Mouse (Mus musculus) right cerebral cortex, postnatal 10 days (tissue): ENCODE results near the gene Fmod.
A peak's percentile ranks its signal among the peaks of the same experiment; 100 is the strongest.

Experiments used
- DNase-seq, 2 experiments: peaks; one replicate each; pipeline ENCODE4 v3.0.0; 2021; ENCODE audit warnings: low spot score in 2 of 2

The Fmod gene

GRCm38 (mm10) chr1:134075532-134075931, 38.5 kb downstream of the Fmod start:
- DNase-seq = no peak

DNA sequence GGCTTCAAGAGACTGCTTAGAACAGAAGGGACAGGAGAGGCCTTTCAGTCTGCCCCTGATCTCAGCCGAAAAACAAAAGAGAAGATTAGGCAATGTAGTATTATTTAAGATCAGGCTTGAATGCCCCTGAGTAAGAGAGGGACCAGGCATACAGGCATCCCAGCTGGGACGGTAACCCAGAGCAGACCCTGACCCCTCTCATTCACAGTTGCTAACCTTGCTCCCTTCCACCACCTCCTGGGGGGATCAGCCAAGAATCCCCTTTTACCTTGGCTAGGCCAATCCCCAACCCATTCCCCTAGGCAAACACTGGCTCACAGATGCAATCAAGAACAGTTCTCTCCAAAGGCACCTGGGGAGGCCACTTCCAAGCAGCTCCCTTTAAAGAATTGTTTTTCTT, 39.7 kb downstream of the Fmod start:
- DNase-seq = no peak

- DNase-seq = no peak
These were observed 40.5 kb downstream of the Fmod start for GRCm38 (mm10) chr1:134077389-134078060.

DNA sequence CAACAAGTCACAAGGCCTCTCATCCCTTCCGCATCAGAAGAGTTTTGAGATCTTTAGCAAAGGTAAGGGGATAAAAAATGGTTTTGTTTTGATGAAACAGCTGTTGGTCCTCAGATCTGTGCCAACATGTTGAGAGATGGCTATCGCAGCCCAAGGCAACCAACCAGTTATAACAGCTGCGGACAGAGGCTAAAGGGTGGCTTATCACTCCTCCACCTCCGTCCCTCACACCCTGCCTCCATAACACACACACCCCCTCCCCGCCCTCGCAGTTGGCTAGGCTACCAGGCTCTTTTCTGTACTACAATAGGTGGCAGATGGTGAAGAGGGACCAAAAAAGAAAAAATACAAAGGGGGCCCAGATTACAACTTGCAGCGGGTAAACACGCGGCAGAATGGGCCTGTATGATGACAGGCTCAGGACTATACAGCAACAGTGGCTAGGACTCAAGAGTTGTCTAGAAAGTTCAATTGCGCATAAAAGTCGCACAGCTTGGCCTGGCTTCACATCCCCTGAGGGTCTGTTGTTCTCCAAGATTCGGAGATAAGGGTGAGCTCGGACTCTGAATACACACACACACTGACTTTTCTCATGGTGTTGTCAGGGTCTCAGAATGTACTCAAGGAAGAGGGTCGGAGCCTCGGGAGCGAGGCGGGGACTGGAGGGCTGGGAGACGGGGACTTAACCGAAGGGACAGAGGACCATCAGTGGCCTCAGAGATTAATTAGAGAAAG, 41.2 kb downstream of the Fmod start:
- no peak for DNase-seq

GRCm38 (mm10) chr1:134078802-134079476, 41.9 kb downstream of the Fmod start, which contains the start of gene Btg2:
Gene Btg2 (minus strand): TSS chr1:134079120.
- DNase-seq = peak; percentile 97

DNA sequence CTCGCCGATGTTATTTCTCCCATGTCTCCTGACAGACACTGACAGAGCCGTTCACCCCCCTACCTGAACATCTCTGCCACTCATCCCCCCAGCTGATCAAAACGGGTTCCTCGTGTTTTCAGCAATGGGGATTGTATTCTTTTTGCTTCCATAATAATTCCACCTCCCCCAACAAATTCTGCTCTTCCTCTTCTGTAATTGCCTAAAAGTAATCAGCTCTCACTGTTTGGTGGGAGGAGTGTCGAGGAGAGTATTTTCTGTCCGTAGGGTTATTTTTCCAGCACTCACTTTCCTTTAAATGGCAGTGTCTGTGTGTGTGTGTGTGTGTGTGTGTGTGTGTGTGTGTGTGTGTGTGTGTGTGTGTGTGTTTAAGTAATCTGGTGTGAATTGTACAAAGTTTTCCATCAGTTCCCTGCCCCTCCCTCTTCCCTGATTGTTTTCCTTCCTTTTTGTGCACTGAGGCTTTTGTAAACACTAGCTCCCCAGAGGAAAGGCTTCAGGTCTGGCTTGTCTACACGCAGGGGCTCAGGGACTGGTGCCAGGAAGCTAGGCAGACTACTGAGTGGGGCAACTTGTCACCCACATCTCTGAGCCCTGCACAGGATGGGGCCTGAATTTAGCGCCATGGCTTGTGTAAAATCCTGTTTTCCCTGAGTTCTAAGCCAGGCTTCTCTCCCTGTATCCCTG, 42.6 kb downstream of the Fmod start:
- DNase-seq = peak in 1 of 2 experiments; percentile 68

GRCm38 (mm10) chr1:134080406-134080805, 43.4 kb downstream of the Fmod start:
- DNase-seq = no peak

DNA sequence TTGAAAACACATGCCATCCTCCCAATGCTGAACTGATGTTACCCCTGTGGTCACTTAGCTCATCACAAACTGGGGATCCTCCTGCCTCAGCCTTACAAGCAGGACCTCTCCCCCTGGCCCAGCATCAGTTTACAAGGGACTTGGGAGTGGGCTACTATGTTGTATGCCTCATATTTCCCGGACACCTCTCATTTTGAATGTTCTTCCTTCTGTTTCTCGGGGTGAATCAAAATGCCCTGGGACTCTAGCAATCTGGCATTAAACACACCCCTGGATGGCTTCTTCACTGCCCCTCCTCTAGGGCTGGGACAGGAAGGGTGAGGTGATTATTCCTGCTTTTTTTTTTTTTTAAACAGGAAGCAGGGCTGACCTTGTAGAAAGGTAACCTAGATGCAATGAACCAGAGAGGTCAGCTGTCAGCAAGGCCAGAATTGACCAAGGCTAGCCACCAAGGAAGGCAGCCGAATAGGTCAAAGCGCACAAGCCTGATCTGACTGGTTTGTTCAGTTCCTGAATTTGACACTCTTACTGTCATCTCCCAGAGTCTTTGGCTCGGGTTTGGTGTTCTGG, 43.9 kb downstream of the Fmod start:
- DNase-seq = no peak

DNA sequence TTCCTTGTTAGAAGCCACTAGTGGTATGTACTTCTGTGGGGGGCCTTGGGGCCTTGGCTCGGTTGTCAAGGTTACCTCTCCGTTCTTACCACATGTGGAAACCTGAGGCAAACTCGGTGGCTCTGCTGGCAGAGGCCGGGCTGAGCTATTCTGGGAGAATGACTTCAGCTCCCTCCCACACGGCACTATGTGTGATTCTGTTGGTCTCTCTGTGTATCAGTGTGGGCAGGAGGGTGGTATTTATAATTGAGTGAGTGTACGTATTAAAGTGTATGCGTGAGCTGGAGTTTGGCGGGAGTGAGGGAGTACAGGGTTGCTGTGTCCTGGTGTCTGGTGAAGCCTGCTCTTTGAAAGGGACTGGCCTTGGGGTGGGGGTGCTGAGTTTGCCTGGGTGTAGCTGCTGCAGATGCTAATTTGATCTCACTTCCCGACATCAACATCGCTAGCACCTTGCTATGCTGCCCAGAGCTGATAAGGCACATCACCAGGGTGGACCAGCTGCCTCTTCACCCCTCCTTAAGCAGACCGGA, 46.0 kb downstream of the Fmod start:
- DNase-seq = peak; percentile 80 to 90

DNA sequence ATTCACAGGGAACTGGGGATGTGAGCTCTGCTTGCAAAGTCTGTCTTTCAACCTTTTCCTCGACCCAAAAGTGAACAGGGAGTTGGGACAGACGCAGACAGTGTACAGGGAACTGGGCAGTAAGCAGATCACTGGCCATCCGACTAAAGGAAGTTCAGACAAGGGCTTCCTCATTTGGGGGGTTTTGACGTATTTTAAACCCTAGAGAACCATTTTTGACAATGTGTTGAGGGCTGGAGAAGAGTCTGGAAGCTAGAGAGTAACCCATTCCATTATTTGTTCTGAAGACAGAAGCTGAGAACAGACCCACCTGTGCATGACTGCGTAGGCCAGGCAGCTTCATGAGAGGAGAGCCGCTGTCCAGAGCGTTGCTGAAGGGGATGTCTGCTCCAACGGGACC, 46.6 kb downstream of the Fmod start:
- DNase-seq = no peak

DNA sequence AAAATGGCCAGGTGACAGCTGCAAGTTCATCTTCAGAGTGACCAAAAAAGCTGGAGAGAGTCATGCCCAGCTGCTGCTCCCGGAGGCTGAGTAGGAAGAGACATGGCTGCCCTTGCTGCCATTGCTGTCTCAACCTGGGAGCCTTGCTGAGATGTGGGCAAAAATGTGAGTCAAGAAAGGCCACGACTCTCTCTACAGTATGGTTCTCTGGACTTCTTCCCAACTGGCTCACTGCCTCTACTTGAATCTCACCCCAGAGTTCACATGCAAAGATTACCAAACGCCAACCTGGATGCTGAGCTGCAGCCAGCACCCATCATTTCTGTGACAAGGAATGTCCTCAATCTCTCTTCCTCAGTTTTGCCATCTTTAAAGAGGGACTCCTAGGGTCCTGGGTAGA, 47.1 kb downstream of the Fmod start:
- DNase-seq = no peak

GRCm38 (mm10) chr1:134086017-134086416, 49.0 kb downstream of the Fmod start:
- DNase-seq = no peak

- DNase-seq = no peak
These were observed 49.9 kb downstream of the Fmod start for GRCm38 (mm10) chr1:134086811-134087398.

DNA sequence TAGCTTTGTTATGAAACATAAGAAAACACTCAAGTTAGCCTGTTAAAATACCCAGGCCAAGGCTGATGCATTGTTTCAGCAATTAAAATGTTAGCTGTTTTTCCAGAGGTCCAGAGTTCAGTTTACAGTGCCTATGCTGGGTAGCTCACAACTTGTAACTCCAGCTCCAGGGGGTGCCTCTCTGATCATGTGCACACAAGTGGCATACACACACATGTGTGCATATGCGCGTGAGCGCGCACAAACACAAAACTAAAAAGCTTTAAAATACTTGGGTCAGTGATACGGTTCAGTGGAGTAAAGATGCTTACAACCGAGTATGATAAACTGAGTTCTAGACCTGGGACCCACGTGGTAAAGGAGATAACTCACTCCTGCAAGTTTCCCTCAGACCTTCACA, 52.0 kb downstream of the Fmod start:
- DNase-seq = no peak

- no peak for DNase-seq
These were observed 54.8 kb downstream of the Fmod start for GRCm38 (mm10) chr1:134091851-134092250.

DNA sequence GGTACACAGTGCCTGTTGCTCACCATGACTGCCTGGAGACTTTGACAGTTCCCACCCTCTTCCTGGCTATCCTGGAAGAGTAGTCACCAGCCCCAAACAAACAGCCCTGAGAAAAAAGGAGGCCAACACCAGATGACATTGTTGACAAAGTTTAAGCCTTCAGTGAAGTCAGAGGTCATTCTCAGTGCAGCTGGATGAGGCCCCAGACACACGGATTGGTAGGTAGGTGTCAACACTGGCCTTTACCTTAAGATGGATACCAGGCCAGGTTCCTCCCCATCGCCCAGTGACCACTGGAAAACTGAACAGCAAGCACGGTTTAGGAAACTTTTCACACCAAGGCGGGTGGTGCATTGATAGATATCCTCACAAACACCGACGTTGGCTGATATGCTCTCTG, 55.3 kb downstream of the Fmod start:
- DNase-seq = no peak

DNA sequence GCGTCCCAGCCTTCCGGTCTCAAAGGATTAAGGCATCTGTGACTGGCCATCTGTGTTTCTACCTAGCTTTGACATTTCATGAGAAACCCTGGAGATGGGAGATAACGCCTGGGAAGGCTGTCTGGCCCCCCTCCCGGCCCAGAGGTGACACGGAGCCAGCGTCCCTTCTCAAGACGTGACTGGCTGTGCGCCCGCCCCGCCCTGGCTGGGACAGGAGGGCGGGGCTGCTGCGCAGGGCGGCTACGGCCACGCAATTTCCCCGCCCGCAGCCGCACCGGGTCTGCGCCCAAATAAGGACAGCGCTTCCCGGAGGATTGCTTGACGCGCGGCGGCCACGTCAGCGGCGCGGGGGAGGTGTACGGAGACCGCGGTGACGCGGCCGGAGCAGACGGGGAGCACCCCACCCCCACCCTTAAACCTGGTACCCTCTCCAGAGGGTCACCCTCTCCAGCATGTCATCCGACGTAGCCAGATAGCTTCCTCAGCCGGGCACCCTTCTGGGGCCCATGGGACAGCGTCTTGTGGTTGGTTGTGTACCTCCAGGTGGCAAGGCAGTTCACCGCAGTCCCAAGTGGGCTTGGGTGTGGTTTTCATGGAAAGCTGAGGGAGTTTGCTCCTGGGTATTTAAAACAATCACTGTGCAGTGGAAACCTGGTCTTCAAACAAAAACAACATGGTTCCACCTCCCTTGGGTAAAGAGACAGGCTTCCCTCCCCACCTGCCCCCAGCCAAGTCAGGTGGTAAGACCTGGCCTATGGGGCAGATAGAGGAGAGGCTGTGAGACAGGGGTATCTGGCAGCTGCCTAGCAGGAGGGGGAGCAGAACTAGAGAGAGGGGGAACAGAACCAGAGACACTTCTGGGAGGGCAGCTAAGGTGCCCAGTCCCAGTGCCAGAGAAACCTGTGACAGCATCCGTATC, 56.1 kb downstream of the Fmod start:
- DNase-seq = peak; percentile 90 to 92

GRCm38 (mm10) chr1:134093771-134094526, 56.9 kb downstream of the Fmod start:
- no peak for DNase-seq

DNA sequence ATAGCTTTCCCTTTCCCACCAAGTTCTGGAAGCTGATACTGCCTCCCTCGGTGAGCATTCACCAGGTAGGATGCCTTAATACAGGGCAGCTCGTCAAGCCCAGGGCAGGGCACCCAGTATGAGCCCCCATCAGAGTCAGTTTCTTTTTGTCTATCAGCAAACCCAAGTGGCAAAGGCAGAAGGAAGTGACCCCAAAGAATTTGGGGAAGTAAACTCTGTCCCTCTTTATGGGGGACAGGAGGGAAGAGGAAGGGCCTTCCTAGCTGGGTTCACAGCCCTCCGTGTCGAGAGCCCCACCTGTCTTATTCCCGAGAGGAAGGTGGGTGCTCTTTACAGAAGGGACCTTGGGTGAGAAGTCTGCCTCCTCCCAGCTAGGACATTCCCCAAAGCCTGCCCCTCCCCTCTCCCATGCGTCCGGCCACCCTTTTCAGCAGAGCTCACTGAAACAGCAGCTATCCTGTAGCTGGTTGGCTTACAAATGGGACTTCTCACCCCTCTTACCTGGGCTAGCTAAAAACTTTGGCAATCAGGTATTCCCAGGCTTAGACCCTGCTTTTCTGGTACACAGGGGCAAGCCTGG, 58.1 kb downstream of the Fmod start:
- no peak for DNase-seq
